Mouse (Mus musculus) T-helper 2 cell (primary cell): Measurements from ENCODE around the gene Cacna1a.

Experiments
- in situ Hi-C: fragments of 300-600 bp; cut with MboI, MseI; formaldehyde crosslinking; loops from one replicate; pipeline ENCODE4 v1.15.1; 2025; ENCODE audit warnings: high pct_unique_total_duplicates

The Cacna1a gene

GRCm38 (mm10) chr8:84687003-84687704, 298.9 kb downstream of the Cacna1a start:
- in situ Hi-C loops = no loop called here

GRCm38 (mm10) chr8:84687705-84688100, 299.5 kb downstream of the Cacna1a start, which contains the start of gene Nacc1:
Gene Nacc1 (minus strand): TSS chr8:84687862.
- in situ Hi-C loops = no loop called here

GRCm38 (mm10) chr8:84689091-84689915, 301.1 kb downstream of the Cacna1a start:
- in situ Hi-C loops = no loop called here
